Mouse (Mus musculus) bone marrow, adult 2 months (tissue): ENCODE measurements at regions not wholly inside any gene's neighbourhood (a gene's known extent, or its start where the extent isn't known, plus 50 kb on each side); places are given as distances from the start of the nearest gene placed in this dataset.

Source experiments
- CTCF ChIP-seq: fragments of 200-500 bp; IDR thresholded peaks from 2 replicates; pipeline ENCODE4 v1.5.1; 2011; ENCODE audit warnings: low read length, control low read depth; ENCODE audit not compliant: control insufficient read depth, insufficient read depth
- POLR2A ChIP-seq: fragments of 200-500 bp; IDR thresholded peaks from 2 replicates; pipeline ENCODE4 v1.6.1; 2011; ENCODE audit warnings: low read depth, mild to moderate bottlenecking, control low read depth, low read length, borderline replicate concordance; ENCODE audit not compliant: control insufficient read depth

- TF ChIP-seq CTCF (no peak), POLR2A (no peak)
Observed at GRCm38 (mm10) chr2:179336235-179336634, 106.0 kb upstream of the Cdh4 start.
